Mouse (Mus musculus): ENCODE data around the gene Arid1a. TPM values are rescaled to one million over a fixed set of nuclear protein-coding genes. Genes with fewer than 3 reads are reported as not detected.

Gene Arid1a
- polyA plus RNA-seq, 1 experiment from 2014 or later, result 32.6 TPM

GRCm38 (mm10) chr4:133725706-133726105, 30.9 kb downstream of the Arid1a start:
- H3K27me3 ChIP-seq (ENCODE audit: control insufficient read depth, insufficient read depth, low read length), result no peaks in the 10 kb centered on the region
- no peak for ATAC-seq (replicated peaks; ENCODE audit: insufficient number of reproducible peaks, low FRiP score, low TSS enrichment, low read depth)
- peaks cover 6% of the 10 kb centered on the region for H3K4me1 ChIP-seq (ENCODE audit: control insufficient read depth, insufficient read depth, low read length)
- peaks cover 7% of the 10 kb centered on the region for H3K36me3 ChIP-seq (replicated peaks; ENCODE audit: control insufficient read depth, insufficient read depth, low read depth, low read length)
- no peak overlapping the region for H3K9ac ChIP-seq (replicated peaks; ENCODE audit: low read length)
- H3K4me3 ChIP-seq (ENCODE audit: low read depth, low read length), result no peak overlapping the region
- no peaks in the 10 kb centered on the region for H3K9me3 ChIP-seq (replicated peaks; ENCODE audit: control insufficient read depth, low read length)
- no peak overlapping the region for H3K4me2 ChIP-seq (ENCODE audit: low read depth, low read length)
- no peak overlapping the region for H3K27ac ChIP-seq (replicated peaks; ENCODE audit: low read depth, low read length)
- 79% methylated on average over 2 of the region's 2 CpGs for WGBS
- DNase-seq (ENCODE audit: low spot score), result no peak

- Histone ChIP-seq H3K27me3 (ENCODE audit: control insufficient read depth, insufficient read depth, low read length) (no peaks in the 10 kb centered on the region), H3K9ac (replicated peaks; ENCODE audit: low read length) (no peak overlapping the region), H3K27ac (replicated peaks; ENCODE audit: low read depth, low read length) (no peak overlapping the region), H3K4me1 (ENCODE audit: control insufficient read depth, insufficient read depth, low read length) (no peaks in the 10 kb centered on the region), H3K4me2 (ENCODE audit: low read depth, low read length) (no peak overlapping the region), H3K36me3 (replicated peaks; ENCODE audit: control insufficient read depth, insufficient read depth, low read depth, low read length) (peaks cover 14% of the 10 kb centered on the region), H3K9me3 (replicated peaks; ENCODE audit: control insufficient read depth, low read length) (no peaks in the 10 kb centered on the region), H3K4me3 (ENCODE audit: low read depth, low read length) (no peak overlapping the region)
- 91% methylated on average over 3 of the region's 3 CpGs for WGBS
- no peak for ATAC-seq (replicated peaks; ENCODE audit: insufficient number of reproducible peaks, low FRiP score, low TSS enrichment, low read depth)
- DNase-seq (ENCODE audit: low spot score), result no peak
These were observed 36.8 kb downstream of the Arid1a start for GRCm38 (mm10) chr4:133719791-133720190.

GRCm38 (mm10) chr4:133712755-133713154, 43.8 kb downstream of the Arid1a start:
- H3K27me3 ChIP-seq (ENCODE audit: control insufficient read depth, insufficient read depth, low read length), result no peaks in the 10 kb centered on the region
- DNase-seq (ENCODE audit: low spot score) (no peak), ATAC-seq (replicated peaks; ENCODE audit: insufficient number of reproducible peaks, low FRiP score, low TSS enrichment, low read depth) (no peak)
- H3K27ac ChIP-seq (replicated peaks; ENCODE audit: low read depth, low read length), result no peak overlapping the region
- no peaks in the 10 kb centered on the region; the same call in 1 of the 2 replicates for H3K4me1 ChIP-seq (ENCODE audit: control insufficient read depth, insufficient read depth, low read length)
- H3K9ac ChIP-seq (replicated peaks; ENCODE audit: low read length), result no peak overlapping the region
- no peak overlapping the region for H3K4me3 ChIP-seq (ENCODE audit: low read depth, low read length)
- H3K36me3 ChIP-seq (replicated peaks; ENCODE audit: control insufficient read depth, insufficient read depth, low read depth, low read length), result peaks cover 3% of the 10 kb centered on the region; the same call in 1 of the 2 replicates
- 88% methylated on average over 5 of the region's 5 CpGs for WGBS
- no peaks in the 10 kb centered on the region for H3K9me3 ChIP-seq (replicated peaks; ENCODE audit: control insufficient read depth, low read length)
- no peak overlapping the region for H3K4me2 ChIP-seq (ENCODE audit: low read depth, low read length)

DNA sequence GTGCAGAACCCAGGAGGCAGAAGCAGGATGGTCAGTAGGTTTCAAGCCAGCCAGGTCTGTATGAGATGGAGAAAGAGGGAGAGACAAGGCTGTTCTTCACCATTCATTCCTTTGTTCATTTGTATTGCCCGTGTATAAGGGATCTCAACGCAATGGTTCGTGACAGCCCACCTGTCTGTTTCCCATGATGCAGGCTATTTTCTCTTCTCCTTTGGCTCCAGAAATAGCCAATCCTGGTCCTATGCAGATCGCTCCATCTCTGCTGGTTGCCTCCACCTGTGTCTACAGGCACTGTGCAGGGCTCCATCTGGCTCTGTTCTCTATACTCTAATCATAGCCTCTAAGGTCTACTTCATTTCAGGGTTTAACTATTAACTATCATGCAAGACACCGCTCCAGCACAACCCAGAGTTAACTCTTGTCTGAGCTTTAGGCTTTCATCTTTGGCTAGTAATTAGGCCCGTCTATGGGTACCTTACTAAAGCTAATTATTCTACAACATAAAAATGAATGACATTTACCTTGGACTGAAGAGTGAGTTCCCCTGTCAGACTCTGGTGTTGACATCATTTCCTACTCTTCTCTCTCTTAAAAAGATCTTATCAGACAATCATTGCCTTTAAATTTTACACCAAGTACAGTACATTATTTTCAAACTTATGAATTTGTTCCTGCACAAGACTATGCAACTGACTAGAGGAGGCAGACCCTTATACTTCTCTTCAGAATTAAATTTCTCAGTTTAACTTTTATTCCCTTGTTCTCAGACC, 45.1 kb downstream of the Arid1a start:
- no peak overlapping the region for H3K4me3 ChIP-seq (ENCODE audit: low read depth, low read length)
- no peaks in the 10 kb centered on the region for H3K27me3 ChIP-seq (ENCODE audit: control insufficient read depth, insufficient read depth, low read length)
- H3K27ac ChIP-seq (replicated peaks; ENCODE audit: low read depth, low read length), result no peak overlapping the region
- H3K9me3 ChIP-seq (replicated peaks; ENCODE audit: control insufficient read depth, low read length), result no peaks in the 10 kb centered on the region
- no peak for DNase-seq (ENCODE audit: low spot score)
- H3K4me2 ChIP-seq (ENCODE audit: low read depth, low read length), result no peak overlapping the region
- no peak for ATAC-seq (replicated peaks; ENCODE audit: insufficient number of reproducible peaks, low FRiP score, low TSS enrichment, low read depth)
- H3K4me1 ChIP-seq (ENCODE audit: control insufficient read depth, insufficient read depth, low read length), result no peaks in the 10 kb centered on the region; the same call in 1 of the 2 replicates
- peaks cover 3% of the 10 kb centered on the region; the same call in 1 of the 2 replicates for H3K36me3 ChIP-seq (replicated peaks; ENCODE audit: control insufficient read depth, insufficient read depth, low read depth, low read length)
- H3K9ac ChIP-seq (replicated peaks; ENCODE audit: low read length), result no peak overlapping the region
- 88% methylated on average over 6 of the region's 6 CpGs for WGBS

- DNase-seq (ENCODE audit: low spot score) (no peak), ATAC-seq (replicated peaks; ENCODE audit: insufficient number of reproducible peaks, low FRiP score, low TSS enrichment, low read depth) (no peak)
- Histone ChIP-seq H3K4me3 (ENCODE audit: low read depth, low read length) (no peak overlapping the region), H3K9me3 (replicated peaks; ENCODE audit: control insufficient read depth, low read length) (no peaks in the 10 kb centered on the region), H3K9ac (replicated peaks; ENCODE audit: low read length) (no peak overlapping the region), H3K36me3 (replicated peaks; ENCODE audit: control insufficient read depth, insufficient read depth, low read depth, low read length) (no peaks in the 10 kb centered on the region; the same call in 1 of the 2 replicates), H3K27ac (replicated peaks; ENCODE audit: low read depth, low read length) (no peak overlapping the region), H3K4me1 (ENCODE audit: control insufficient read depth, insufficient read depth, low read length) (no peaks in the 10 kb centered on the region; the same call in 1 of the 2 replicates), H3K27me3 (ENCODE audit: control insufficient read depth, insufficient read depth, low read length) (no peaks in the 10 kb centered on the region), H3K4me2 (ENCODE audit: low read depth, low read length) (no peak overlapping the region)
- WGBS, result 51% methylated on average over 2 of the region's 2 CpGs
These were observed 47.2 kb downstream of the Arid1a start for GRCm38 (mm10) chr4:133709395-133709794.

GRCm38 (mm10) chr4:133707464-133707863, 49.1 kb downstream of the Arid1a start:
- Histone ChIP-seq H3K9ac (replicated peaks; ENCODE audit: low read length) (no peak overlapping the region), H3K4me2 (ENCODE audit: low read depth, low read length) (no peak overlapping the region), H3K36me3 (replicated peaks; ENCODE audit: control insufficient read depth, insufficient read depth, low read depth, low read length) (no peaks in the 10 kb centered on the region; the same call in 1 of the 2 replicates), H3K27me3 (ENCODE audit: control insufficient read depth, insufficient read depth, low read length) (no peaks in the 10 kb centered on the region), H3K9me3 (replicated peaks; ENCODE audit: control insufficient read depth, low read length) (no peaks in the 10 kb centered on the region), H3K4me3 (ENCODE audit: low read depth, low read length) (no peak overlapping the region), H3K4me1 (ENCODE audit: control insufficient read depth, insufficient read depth, low read length) (no peaks in the 10 kb centered on the region; the same call in 1 of the 2 replicates), H3K27ac (replicated peaks; ENCODE audit: low read depth, low read length) (no peak overlapping the region)
- WGBS, result 78% methylated on average over 1 of the region's 1 CpGs
- peak; percentile 18 for DNase-seq (ENCODE audit: low spot score)
- ATAC-seq (replicated peaks; ENCODE audit: insufficient number of reproducible peaks, low FRiP score, low TSS enrichment, low read depth), result no peak

DNA sequence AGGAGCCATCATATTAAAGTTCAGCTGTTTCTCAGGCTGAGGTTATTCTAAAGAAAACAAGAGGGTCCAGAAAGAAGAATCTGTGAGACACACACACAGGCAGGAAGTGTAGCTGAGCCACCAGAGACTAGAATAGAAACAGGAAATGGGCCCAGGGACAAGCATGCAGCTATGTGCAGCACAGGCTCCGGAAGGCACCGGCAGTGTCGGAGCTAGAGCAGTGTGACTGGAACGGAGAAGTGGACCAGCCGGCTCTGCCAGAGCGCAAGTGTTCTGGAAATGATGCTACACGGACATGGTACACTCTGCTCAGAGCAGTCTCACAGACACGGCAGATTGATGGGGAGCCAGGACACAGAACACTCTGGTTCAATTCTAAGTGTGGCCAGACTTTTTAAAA, 49.6 kb downstream of the Arid1a start:
- no peak overlapping the region for H3K9ac ChIP-seq (replicated peaks; ENCODE audit: low read length)
- no peak overlapping the region for H3K4me2 ChIP-seq (ENCODE audit: low read depth, low read length)
- no peaks in the 10 kb centered on the region for H3K9me3 ChIP-seq (replicated peaks; ENCODE audit: control insufficient read depth, low read length)
- H3K4me3 ChIP-seq (ENCODE audit: low read depth, low read length), result no peak overlapping the region
- no peak overlapping the region for H3K27ac ChIP-seq (replicated peaks; ENCODE audit: low read depth, low read length)
- no peaks in the 10 kb centered on the region; the same call in 1 of the 2 replicates for H3K36me3 ChIP-seq (replicated peaks; ENCODE audit: control insufficient read depth, insufficient read depth, low read depth, low read length)
- DNase-seq (ENCODE audit: low spot score), result peak; percentile 30
- 44% methylated on average over 8 of the region's 8 CpGs for WGBS
- no peaks in the 10 kb centered on the region; the same call in 1 of the 2 replicates for H3K4me1 ChIP-seq (ENCODE audit: control insufficient read depth, insufficient read depth, low read length)
- ATAC-seq (replicated peaks; ENCODE audit: insufficient number of reproducible peaks, low FRiP score, low TSS enrichment, low read depth), result no peak
- H3K27me3 ChIP-seq (ENCODE audit: control insufficient read depth, insufficient read depth, low read length), result no peaks in the 10 kb centered on the region

DNA sequence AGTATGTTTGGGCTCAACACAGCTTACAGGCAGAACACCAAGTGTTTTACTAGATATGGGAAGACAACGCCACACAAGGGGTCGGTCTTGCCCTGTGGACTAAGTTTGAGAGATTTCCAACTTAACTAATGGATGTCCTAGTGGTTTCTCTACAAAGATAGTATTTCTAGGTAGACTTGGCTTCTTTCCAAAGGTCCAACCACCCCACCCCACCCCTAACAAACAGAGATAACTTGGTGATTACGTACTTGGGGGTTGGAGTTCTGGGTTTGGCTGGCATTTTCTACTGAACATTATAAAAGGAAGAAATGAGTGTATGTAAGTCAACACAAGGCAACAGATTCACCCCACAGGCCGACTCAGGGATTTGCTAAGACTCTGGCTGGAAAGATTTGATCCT, 51.5 kb downstream of the Arid1a start:
- Histone ChIP-seq H3K9ac (replicated peaks; ENCODE audit: low read length) (no peak overlapping the region), H3K4me1 (ENCODE audit: control insufficient read depth, insufficient read depth, low read length) (no peaks in the 10 kb centered on the region; the same call in 1 of the 2 replicates), H3K4me2 (ENCODE audit: low read depth, low read length) (no peak overlapping the region), H3K27ac (replicated peaks; ENCODE audit: low read depth, low read length) (no peak overlapping the region), H3K36me3 (replicated peaks; ENCODE audit: control insufficient read depth, insufficient read depth, low read depth, low read length) (no peaks in the 10 kb centered on the region; the same call in 1 of the 2 replicates), H3K27me3 (ENCODE audit: control insufficient read depth, insufficient read depth, low read length) (no peaks in the 10 kb centered on the region), H3K9me3 (replicated peaks; ENCODE audit: control insufficient read depth, low read length) (no peaks in the 10 kb centered on the region), H3K4me3 (ENCODE audit: low read depth, low read length) (no peak overlapping the region)
- ATAC-seq (replicated peaks; ENCODE audit: insufficient number of reproducible peaks, low FRiP score, low TSS enrichment, low read depth), result no peak
- DNase-seq (ENCODE audit: low spot score), result no peak
- 93% methylated on average over 4 of the region's 4 CpGs for WGBS

All from embryonic facial prominence, embryonic 11.5 days (tissue).